Mouse (Mus musculus) G1E (cell line): Measurements from ENCODE around the gene Rsph10b.

Experiments used
- CTCF ChIP-seq: IDR thresholded peaks from 2 replicates; pipeline ENCODE4 v1.5.1; 2012; ENCODE audit warnings: low read depth, low read length, inconsistent platforms, mixed read lengths
- GATA1 ChIP-seq: IDR thresholded peaks from 2 replicates; pipeline ENCODE4 v1.6.1; 2012; ENCODE audit warnings: borderline replicate concordance, low read length, inconsistent platforms, mixed read lengths
- GATA2 ChIP-seq: IDR thresholded peaks from 2 replicates; pipeline ENCODE4 v1.6.1; 2012; ENCODE audit warnings: low read depth, low read length, inconsistent platforms, borderline replicate concordance

DNA sequence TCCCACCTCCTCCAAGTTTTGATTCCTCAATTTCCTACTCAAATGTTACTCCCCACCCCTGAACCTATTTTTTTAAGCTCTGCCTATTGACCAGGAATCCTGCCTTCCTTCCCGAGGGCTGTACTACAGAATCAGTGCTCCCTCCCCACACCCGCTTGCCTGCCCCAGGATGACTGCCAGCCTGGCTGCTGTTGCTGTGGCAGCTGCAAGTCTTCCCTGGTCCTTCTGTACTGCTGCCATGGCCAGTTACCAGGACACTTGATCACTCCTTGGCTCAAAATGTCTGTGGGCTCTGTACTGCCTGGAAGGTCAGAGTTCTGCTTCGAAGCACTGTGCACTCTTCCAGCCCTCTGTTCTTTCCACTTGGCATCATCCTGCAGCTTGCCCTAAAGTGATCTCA is 30.7 kb upstream of the Rsph10b start:
- TF ChIP-seq CTCF: no peak
- no peak for TF ChIP-seq GATA1
- no peak for TF ChIP-seq GATA2
